Mouse (Mus musculus) mature B cell (primary cell): ENCODE measurements around the gene Pax3.

Experiments
- in situ Hi-C: fragments of 300-500 bp; cut with MboI; formaldehyde crosslinking; loops from 2 replicates; pipeline ENCODE4 v1.14.3; 2019

Gene Pax3

GRCm38 (mm10) chr1:78198319-78198940 is 1.5 kb upstream of the Pax3 start:
- in situ Hi-C loops = no loop called here

- in situ Hi-C loops = no loop called here
Observed at GRCm38 (mm10) chr1:78197351-78198234, 659 bp upstream of the Pax3 start.

- in situ Hi-C loops = no loop called here
Observed at GRCm38 (mm10) chr1:78195771-78196712, 892 bp downstream of the Pax3 start.

GRCm38 (mm10) chr1:78195145-78195544 is 1.8 kb downstream of the Pax3 start:
- in situ Hi-C loops = no loop called here

GRCm38 (mm10) chr1:78194381-78195047 is 2.4 kb downstream of the Pax3 start:
- in situ Hi-C loops = no loop called here

GRCm38 (mm10) chr1:78193465-78193991 is 3.4 kb downstream of the Pax3 start:
- in situ Hi-C loops = no loop called here

GRCm38 (mm10) chr1:78192746-78193464 is 4.0 kb downstream of the Pax3 start:
- in situ Hi-C loops = no loop called here

- in situ Hi-C loops = no loop called here
Observed at GRCm38 (mm10) chr1:78192217-78192735, 4.7 kb downstream of the Pax3 start.

- in situ Hi-C loops = no loop called here
Observed at GRCm38 (mm10) chr1:78191761-78192160, 5.2 kb downstream of the Pax3 start.

- in situ Hi-C loops = no loop called here
Observed at GRCm38 (mm10) chr1:78191331-78191730, 5.6 kb downstream of the Pax3 start.

- in situ Hi-C loops = no loop called here
Observed at GRCm38 (mm10) chr1:78190386-78191111, 6.4 kb downstream of the Pax3 start.

- in situ Hi-C loops = no loop called here
Observed at GRCm38 (mm10) chr1:78189501-78190345, 7.2 kb downstream of the Pax3 start.

- in situ Hi-C loops = no loop called here
Observed at GRCm38 (mm10) chr1:78189016-78189415, 7.9 kb downstream of the Pax3 start.

- in situ Hi-C loops = no loop called here
Observed at GRCm38 (mm10) chr1:78188299-78188698, 8.6 kb downstream of the Pax3 start.

- in situ Hi-C loops = no loop called here
Observed at GRCm38 (mm10) chr1:78187788-78188173, 9.2 kb downstream of the Pax3 start.

GRCm38 (mm10) chr1:78187122-78187787 is 9.7 kb downstream of the Pax3 start:
- in situ Hi-C loops = no loop called here

- in situ Hi-C loops = no loop called here
Observed at GRCm38 (mm10) chr1:78182954-78183353, 14.0 kb downstream of the Pax3 start.

GRCm38 (mm10) chr1:78181882-78182281 is 15.1 kb downstream of the Pax3 start:
- in situ Hi-C loops = no loop called here
